Mouse (Mus musculus) midbrain, postnatal 0 days (tissue): ENCODE data around the gene Scaf4. TPM values are rescaled to one million over a fixed set of nuclear protein-coding genes. Genes with fewer than 3 reads are reported as not detected.

Experiments
- ATAC-seq: fragments of 200-750 bp; cut with Nextera tagmentation; 2 replicates; pipeline ENCODE4 v1.8.0; 2017; ENCODE audit warnings: moderate number of reproducible peaks, mild to moderate bottlenecking, moderate TSS enrichment, moderate library complexity; ENCODE audit not compliant: low FRiP score
- DNase-seq: peaks from one replicate; pipeline ENCODE4 v3.0.0-alpha.2; 2015; ENCODE audit warnings: low spot score
- H3K27ac ChIP-seq: fragments of 300-500 bp; sonication (generic); 2 replicates; pipeline ENCODE4 v1.5.1; 2014; ENCODE audit warnings: low read depth, mild to moderate bottlenecking, low read length, mixed read lengths
- H3K27me3 ChIP-seq: fragments of 300-500 bp; sonication (generic); 2 replicates; pipeline ENCODE4 v1.6.1; 2014; ENCODE audit warnings: low read length, control low read depth, mixed read lengths; ENCODE audit not compliant: insufficient read depth
- H3K36me3 ChIP-seq: fragments of 300-500 bp; sonication (generic); 2 replicates; pipeline ENCODE4 v1.6.1; 2014; ENCODE audit warnings: low read length, control low read depth, mixed read lengths; ENCODE audit not compliant: insufficient read depth
- H3K4me1 ChIP-seq: fragments of 300-500 bp; sonication (generic); 2 replicates; pipeline ENCODE4 v1.6.1; 2014; ENCODE audit warnings: mild to moderate bottlenecking, control low read depth, antibody characterized with exemption, low read length, mixed read lengths; ENCODE audit not compliant: insufficient read depth
- H3K4me2 ChIP-seq: fragments of 300-500 bp; sonication (generic); 2 replicates; pipeline ENCODE4 v1.6.1; 2014; ENCODE audit warnings: low read depth, mild to moderate bottlenecking, low read length, mixed read lengths; ENCODE audit not compliant: poor library complexity, severe bottlenecking
- H3K4me3 ChIP-seq: fragments of 300-500 bp; sonication (generic); 2 replicates; pipeline ENCODE4 v1.5.1; 2014; ENCODE audit warnings: low read depth, mild to moderate bottlenecking, low read length, moderate library complexity
- H3K9ac ChIP-seq: fragments of 300-500 bp; sonication (generic); replicated peaks from 2 replicates; pipeline ENCODE4 v1.6.1; 2014; ENCODE audit warnings: mild to moderate bottlenecking, low read length, moderate library complexity, mixed read lengths; ENCODE audit not compliant: poor library complexity, severe bottlenecking
- H3K9me3 ChIP-seq: fragments of 300-500 bp; sonication (generic); 2 replicates; pipeline ENCODE4 v1.6.1; 2016; ENCODE audit warnings: low read length, control low read depth
- CTCF ChIP-seq: IDR thresholded peaks from 2 replicates; pipeline ENCODE4 v1.5.1; 2016; ENCODE audit warnings: antibody characterized with exemption, mild to moderate bottlenecking
- WGBS: fragments of 180-500 bp; shearing (Covaris S2); extraction: QIAGEN DNeasy Blood & Tissue Kit; methylation state at CpG from one replicate; pipeline ENCODE4 v1.1.7; 2014; 5-methylcytosine and 5-hydroxymethylcytosine counted together
- polyA plus RNA-seq: library from polyadenylated mRNA; unstranded; fragments of >200 nt; fragmentation: Nextera tagmentation; extraction: Ambion mirVana; gene quantifications from 2 replicates; pipeline ENCODE4 v1.2.1, GENCODE M21; 2015
- total RNA-seq: library from RNA; depleted of rRNA; stranded (reverse); fragments of >200 nt; gene quantifications from 2 replicates; pipeline ENCODE4 v1.2.3, GENCODE M21; 2014

Gene Scaf4
- total and polyA plus RNA-seq, 2 experiments from 2014 or later, result 10.7 to 17.9 TPM

DNA sequence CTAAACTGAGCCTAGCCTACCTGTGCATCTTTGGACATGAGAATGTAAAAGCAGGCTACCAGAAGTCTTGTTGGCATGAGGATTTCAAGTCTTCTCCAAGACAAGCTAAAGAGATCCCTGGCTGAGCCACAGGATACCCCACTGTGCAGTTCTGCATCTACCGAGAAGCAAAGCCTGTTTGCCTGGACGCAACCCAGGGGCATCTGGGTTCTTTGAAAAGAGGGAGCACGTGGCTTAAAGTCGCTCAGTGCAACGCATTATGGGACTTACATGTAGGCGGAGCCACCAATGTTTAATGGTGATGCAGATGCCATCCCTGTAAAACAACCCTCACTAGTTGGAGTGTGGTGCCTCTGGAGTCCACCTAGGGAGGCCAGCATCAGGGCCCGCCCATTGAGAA lies 35.0 kb upstream of the Scaf4 start:
- Histone ChIP-seq H3K27me3 (no peaks in the 10 kb centered on the region), H3K4me3 (no peak overlapping the region), H3K27ac (no peak overlapping the region), H3K9me3 (no peaks in the 10 kb centered on the region), H3K4me2 (no peak overlapping the region), H3K36me3 (no peaks in the 10 kb centered on the region), H3K9ac (no peak overlapping the region), H3K4me1 (no peaks in the 10 kb centered on the region)
- no peak for DNase-seq
- WGBS, result 69% methylated on average over 7 of the region's 7 CpGs
- no peak for ATAC-seq
- no peak for TF ChIP-seq CTCF

DNA sequence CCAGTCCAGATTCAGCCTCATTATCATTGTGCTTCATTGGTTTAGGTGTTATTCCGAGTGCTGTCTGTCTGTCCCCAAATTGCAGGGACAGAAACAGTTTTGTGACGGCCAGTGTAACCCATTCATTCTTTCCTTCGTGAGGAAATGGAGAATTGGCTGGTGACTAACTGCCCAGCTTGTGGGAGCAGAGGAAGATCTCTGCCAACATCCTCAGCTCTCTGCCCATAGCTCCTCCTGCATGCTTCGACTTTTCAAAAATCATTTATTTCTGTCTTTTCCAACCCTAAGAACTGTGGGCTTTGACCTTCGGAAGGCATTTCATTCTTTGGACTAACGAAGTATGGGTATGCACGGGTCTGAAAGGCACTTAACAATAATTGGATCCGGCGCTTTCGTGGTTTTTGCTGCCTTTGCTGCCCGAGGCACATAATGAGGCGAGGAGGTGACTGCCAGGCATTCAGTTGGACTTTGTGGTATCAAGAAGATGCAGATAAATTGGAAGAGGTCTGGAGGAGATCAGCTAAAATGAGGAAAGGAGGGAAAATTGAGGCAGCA lies 34.1 kb upstream of the Scaf4 start:
- ATAC-seq, result no peak
- Histone ChIP-seq H3K27ac (no peak overlapping the region), H3K4me3 (no peak overlapping the region)

GRCm38 (mm10) chr16:90317777-90318176 lies 33.5 kb upstream of the Scaf4 start:
- Histone ChIP-seq H3K4me3 (no peak overlapping the region), H3K9me3 (no peaks in the 10 kb centered on the region), H3K4me1 (no peaks in the 10 kb centered on the region), H3K27ac (no peak overlapping the region), H3K9ac (no peak overlapping the region), H3K4me2 (no peak overlapping the region), H3K27me3 (no peaks in the 10 kb centered on the region), H3K36me3 (no peaks in the 10 kb centered on the region)
- TF ChIP-seq CTCF, result peak; percentile 47
- WGBS, result 74% methylated on average over 4 of the region's 4 CpGs
- DNase-seq (no peak), ATAC-seq (no peak)

More for the DNA sequence above, 34.1 kb upstream of the Scaf4 start:
- WGBS, result 62% methylated on average over 12 of the region's 12 CpGs
- no peak overlapping the region for H3K4me2 ChIP-seq
- no peak for TF ChIP-seq CTCF
- no peak overlapping the region for H3K9ac ChIP-seq
- H3K36me3 ChIP-seq, result no peaks in the 10 kb centered on the region
- no peak for DNase-seq
- H3K27me3 ChIP-seq, result no peaks in the 10 kb centered on the region
- H3K9me3 ChIP-seq, result no peaks in the 10 kb centered on the region
- H3K4me1 ChIP-seq, result no peaks in the 10 kb centered on the region

GRCm38 (mm10) chr16:90315881-90316280 lies 31.6 kb upstream of the Scaf4 start:
- H3K4me2 ChIP-seq, result no peak overlapping the region
- ATAC-seq (no peak), DNase-seq (no peak)
- 88% methylated on average over 4 of the region's 4 CpGs for WGBS
- H3K36me3 ChIP-seq, result no peaks in the 10 kb centered on the region
- H3K9ac ChIP-seq, result no peak overlapping the region
- H3K4me1 ChIP-seq, result no peaks in the 10 kb centered on the region
- no peaks in the 10 kb centered on the region for H3K27me3 ChIP-seq
- H3K4me3 ChIP-seq, result no peak overlapping the region
- H3K27ac ChIP-seq, result no peak overlapping the region
- no peak for TF ChIP-seq CTCF
- H3K9me3 ChIP-seq, result no peaks in the 10 kb centered on the region

DNA sequence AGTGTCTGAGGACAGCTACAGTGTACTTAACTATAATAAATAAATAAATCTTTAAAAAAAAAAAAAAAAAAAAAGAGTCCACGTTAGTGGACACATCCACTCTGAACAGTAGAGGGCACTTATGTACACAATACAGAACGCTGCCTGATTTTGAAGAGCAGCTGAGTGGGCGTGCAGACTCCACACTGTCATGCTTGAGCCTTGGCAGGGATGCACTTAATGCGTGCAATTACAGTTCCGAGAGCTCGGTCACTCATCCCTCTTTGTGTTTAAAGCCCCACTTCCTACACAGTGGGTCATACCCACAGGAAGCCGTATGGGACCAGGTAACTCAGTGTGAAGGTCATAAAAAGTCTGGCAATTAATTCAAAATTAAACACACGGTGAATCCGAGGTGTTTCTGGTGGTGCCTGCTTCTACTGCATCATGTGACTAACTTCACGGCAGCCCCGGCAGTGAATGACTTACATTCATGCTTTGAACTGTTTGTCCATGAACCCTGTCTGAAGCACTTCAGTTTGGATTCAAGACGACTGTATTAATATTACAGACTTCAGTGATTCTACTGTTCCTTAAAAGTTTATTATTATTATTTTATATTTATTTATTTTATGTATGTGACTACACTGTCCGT lies 28.3 kb upstream of the Scaf4 start:
- H3K4me2 ChIP-seq, result no peak overlapping the region
- WGBS, result 65% methylated on average over 13 of the region's 13 CpGs

DNA sequence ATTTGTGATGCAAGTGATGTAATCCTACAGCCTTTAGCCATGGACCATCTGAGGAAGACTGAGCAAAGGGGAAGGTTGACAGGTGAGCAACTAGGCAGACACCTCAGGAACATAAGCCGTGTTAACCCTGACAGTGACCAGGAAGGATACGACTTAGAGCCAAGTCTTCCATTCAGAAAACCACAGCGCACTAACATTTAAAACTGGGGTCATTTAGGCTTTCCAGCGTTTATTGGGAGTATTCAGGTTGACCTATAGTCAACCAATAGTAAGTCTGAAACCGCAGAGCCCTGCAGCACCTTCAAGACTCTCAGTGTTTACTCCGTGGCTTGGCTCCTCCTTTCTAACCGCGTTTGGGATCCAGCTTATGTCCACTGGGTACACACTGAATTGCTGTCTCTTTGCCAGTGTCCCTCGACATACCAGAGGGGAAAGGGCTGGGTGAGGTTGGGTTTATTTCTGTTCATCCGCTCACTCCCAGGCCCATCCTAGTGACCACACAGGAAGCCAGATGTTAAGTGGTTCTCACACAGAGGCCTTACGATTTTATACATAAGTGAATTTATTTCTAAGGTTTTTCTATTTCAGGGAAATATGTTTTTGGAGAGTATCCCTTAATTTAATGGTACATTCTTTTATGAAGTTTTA lies 26.3 kb upstream of the Scaf4 start:
- Histone ChIP-seq H3K9ac (no peak overlapping the region), H3K4me3 (no peak overlapping the region), H3K9me3 (no peaks in the 10 kb centered on the region), H3K36me3 (no peaks in the 10 kb centered on the region), H3K27me3 (no peaks in the 10 kb centered on the region), H3K4me1 (no peaks in the 10 kb centered on the region), H3K27ac (no peak overlapping the region), H3K4me2 (no peak overlapping the region)
- no peak for DNase-seq
- no peak for TF ChIP-seq CTCF
- ATAC-seq, result no peak
- 84% methylated on average over 11 of the region's 11 CpGs for WGBS

More for the DNA sequence above, 28.3 kb upstream of the Scaf4 start:
- Histone ChIP-seq H3K27me3 (no peaks in the 10 kb centered on the region), H3K4me3 (no peak overlapping the region), H3K9ac (no peak overlapping the region), H3K36me3 (no peaks in the 10 kb centered on the region), H3K4me1 (no peaks in the 10 kb centered on the region), H3K9me3 (no peaks in the 10 kb centered on the region), H3K27ac (no peak overlapping the region)
- DNase-seq (peak; percentile 86), ATAC-seq (peak; percentile 86)
- TF ChIP-seq CTCF, result peak; percentile 71
